Mouse (Mus musculus) C2C12 (cell line): ENCODE data around the gene Nacc2. TPM values are rescaled to one million over a fixed set of nuclear protein-coding genes. Genes with fewer than 3 reads are reported as not detected.

Experiments
- H3K27me3 ChIP-seq: one replicate; pipeline ENCODE4 v1.6.1; 2011; ENCODE audit not compliant: control insufficient read depth, insufficient read depth, insufficient read length
- H3K36me3 ChIP-seq: one replicate; pipeline ENCODE4 v1.6.1; 2011; ENCODE audit not compliant: control insufficient read depth, insufficient read depth
- H3K4me3 ChIP-seq: one replicate; pipeline ENCODE4 v1.5.1; 2011; ENCODE audit warnings: mild to moderate bottlenecking, control low read depth; ENCODE audit not compliant: poor library complexity, insufficient read depth, severe bottlenecking
- H3K79me2 ChIP-seq: one replicate; pipeline ENCODE4 v1.6.1; 2011; ENCODE audit not compliant: control insufficient read depth, insufficient read depth
- H3K79me3 ChIP-seq: one replicate; pipeline ENCODE4 v1.6.1; 2011; ENCODE audit warnings: low read depth, control low read depth
- H3ac ChIP-seq: one replicate; pipeline ENCODE3; 2011; ENCODE audit warnings: low read depth; ENCODE audit not compliant: control insufficient read depth, insufficient read length
- CEBPB ChIP-seq: IDR thresholded peaks from one replicate; pipeline ENCODE4 v1.6.1; 2011; ENCODE audit warnings: low read depth, mild to moderate bottlenecking, control low read depth, moderate library complexity
- CTCF ChIP-seq: IDR thresholded peaks from one replicate; pipeline ENCODE4 v1.5.1; 2011; ENCODE audit not compliant: control insufficient read depth, insufficient read depth, insufficient read length
- FOSL1 ChIP-seq: IDR thresholded peaks from one replicate; pipeline ENCODE4 v1.8.0; 2011; ENCODE audit warnings: mild to moderate bottlenecking, low read length; ENCODE audit not compliant: poor library complexity, insufficient read depth, severe bottlenecking
- MAX ChIP-seq: IDR thresholded peaks from one replicate; pipeline ENCODE4 v1.6.1; 2011; ENCODE audit warnings: mild to moderate bottlenecking, control low read depth
- MYOD1 ChIP-seq: IDR thresholded peaks from one replicate; pipeline ENCODE4 v1.6.1; 2011; ENCODE audit warnings: low read depth; ENCODE audit not compliant: control insufficient read depth, insufficient read length
- MYOG ChIP-seq: IDR thresholded peaks from one replicate; pipeline ENCODE4 v1.6.1; 2011; ENCODE audit not compliant: control insufficient read depth, insufficient read length; ENCODE audit errors: extremely low read depth
- USF1 ChIP-seq: IDR thresholded peaks from one replicate; pipeline ENCODE4 v1.6.1; 2011; ENCODE audit warnings: low read depth, mild to moderate bottlenecking, control low read depth, moderate library complexity
- polyA plus RNA-seq: library from polyadenylated mRNA; unstranded; fragments of >200 nt; fragmentation: generic; extraction: Trizol; gene quantifications from one replicate; pipeline ENCODE4 v1.2.1, GENCODE M21; 2012; ENCODE audit warnings: missing spikeins

Nacc2 gene
- polyA plus RNA-seq, 1 experiment, result 20.8 TPM

DNA sequence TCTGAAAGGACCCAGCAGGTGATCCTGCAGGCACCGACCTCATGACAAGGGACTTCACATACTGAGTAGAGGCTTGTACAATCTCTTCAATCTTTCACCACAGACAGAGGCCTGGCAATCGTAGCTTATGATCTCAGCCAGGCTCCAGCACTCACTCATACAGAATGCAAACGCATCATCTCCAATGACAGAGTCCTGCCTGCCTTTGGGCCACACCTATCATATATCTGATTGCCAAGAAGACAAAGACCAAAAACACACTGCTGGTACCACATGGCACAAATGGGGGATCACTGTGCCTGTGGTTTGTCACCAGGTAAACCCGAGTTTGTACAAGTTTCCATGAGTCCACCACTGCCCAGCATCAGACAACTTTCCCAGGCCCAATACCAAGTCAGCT is 105.7 kb downstream of the Nacc2 start:
- Histone ChIP-seq H3K79me3 (peaks cover 36% of the 10 kb centered on the region), H3K36me3 (peaks cover 39% of the 10 kb centered on the region), H3ac (no peak overlapping the region), H3K4me3 (no peak overlapping the region), H3K79me2 (peaks cover 48% of the 10 kb centered on the region), H3K27me3 (no peaks in the 10 kb centered on the region)
- TF ChIP-seq MYOG (no peak), CTCF (no peak), MYOD1 (no peak), USF1 (no peak), FOSL1 (no peak), CEBPB (no peak), MAX (no peak)

DNA sequence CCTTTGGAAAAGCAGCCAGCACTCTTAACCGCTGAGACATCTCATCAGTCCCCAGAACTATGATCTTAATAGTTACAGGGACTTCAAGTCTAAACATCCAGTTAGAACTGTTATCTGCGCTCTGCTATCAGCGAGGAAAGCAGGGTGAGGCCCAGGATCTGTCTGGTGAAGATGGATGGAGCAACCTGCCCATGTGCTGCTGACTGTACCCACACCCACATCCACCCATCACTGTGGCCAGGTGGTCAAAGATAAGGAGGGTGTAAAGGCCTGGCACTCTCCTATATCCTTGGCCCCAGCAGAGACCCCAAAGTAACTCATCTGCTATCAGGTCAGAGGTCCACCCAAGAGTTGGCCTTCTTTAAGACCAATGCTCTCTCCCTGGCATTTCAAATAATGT is 109.3 kb downstream of the Nacc2 start:
- peaks cover 68% of the 10 kb centered on the region for H3K36me3 ChIP-seq
- H3K79me2 ChIP-seq, result peaks cover 22% of the 10 kb centered on the region
- no peaks in the 10 kb centered on the region for H3K27me3 ChIP-seq
- H3ac ChIP-seq, result no peak overlapping the region
- no peak overlapping the region for H3K4me3 ChIP-seq
- TF ChIP-seq MYOD1 (no peak), CEBPB (no peak), FOSL1 (no peak), MYOG (no peak), CTCF (no peak), MAX (no peak), USF1 (no peak)
- H3K79me3 ChIP-seq, result peaks cover 19% of the 10 kb centered on the region

DNA sequence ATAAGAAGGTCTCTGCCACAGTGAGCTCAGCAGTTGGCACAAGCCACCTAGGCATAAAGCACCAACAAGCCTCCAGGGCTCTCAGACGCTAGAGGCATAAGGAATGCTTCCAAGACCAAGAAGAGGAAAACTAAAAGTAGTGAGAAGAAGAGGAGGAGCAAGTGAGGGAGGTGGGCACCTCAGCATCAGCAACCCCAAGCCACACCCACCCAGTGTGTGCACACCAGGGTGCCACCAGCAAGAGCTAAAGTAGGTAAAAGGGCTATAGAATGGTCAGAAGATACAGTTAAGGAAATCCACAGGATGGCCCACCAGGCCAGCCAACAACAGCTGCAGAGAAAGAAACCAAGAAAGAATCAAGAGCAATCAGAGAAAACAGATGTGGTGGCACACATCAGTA is 111.6 kb downstream of the Nacc2 start:
- H3K79me2 ChIP-seq, result peaks cover under 1% of the 10 kb centered on the region
- no peak overlapping the region for H3ac ChIP-seq
- peaks cover 89% of the 10 kb centered on the region for H3K36me3 ChIP-seq
- H3K4me3 ChIP-seq, result no peak overlapping the region
- no peak for TF ChIP-seq MAX
- TF ChIP-seq MYOD1, result no peak
- TF ChIP-seq USF1, result no peak
- no peak for TF ChIP-seq FOSL1
- no peak for TF ChIP-seq CEBPB
- TF ChIP-seq CTCF, result no peak
- no peak for TF ChIP-seq MYOG
- peaks cover 1% of the 10 kb centered on the region for H3K79me3 ChIP-seq
- H3K27me3 ChIP-seq, result no peaks in the 10 kb centered on the region

Other genes with a start within 250 kb of the Nacc2 start
- gene Camsap1, start 139.9 kb downstream of the Nacc2 start, polyA plus RNA-seq, result 12.2 TPM
- gene Ubac1, start 101.5 kb downstream of the Nacc2 start, polyA plus RNA-seq, result 60.6 TPM
- not detected for gene Lhx3, start 85.1 kb upstream of the Nacc2 start, polyA plus RNA-seq
- 15.2 TPM for gene Qsox2, start 114.3 kb upstream of the Nacc2 start, polyA plus RNA-seq
- not detected for gene Ccdc187, start 171.3 kb upstream of the Nacc2 start, polyA plus RNA-seq
- 20.6 TPM for gene Gpsm1, start 192.3 kb upstream of the Nacc2 start, polyA plus RNA-seq
- gene Dnlz, start 228.9 kb upstream of the Nacc2 start, polyA plus RNA-seq, result 35.6 TPM
- gene Card9, start 237.7 kb upstream of the Nacc2 start, polyA plus RNA-seq, result 0.20 TPM